Mouse (Mus musculus): ENCODE data around the gene Esr1.

DNA sequence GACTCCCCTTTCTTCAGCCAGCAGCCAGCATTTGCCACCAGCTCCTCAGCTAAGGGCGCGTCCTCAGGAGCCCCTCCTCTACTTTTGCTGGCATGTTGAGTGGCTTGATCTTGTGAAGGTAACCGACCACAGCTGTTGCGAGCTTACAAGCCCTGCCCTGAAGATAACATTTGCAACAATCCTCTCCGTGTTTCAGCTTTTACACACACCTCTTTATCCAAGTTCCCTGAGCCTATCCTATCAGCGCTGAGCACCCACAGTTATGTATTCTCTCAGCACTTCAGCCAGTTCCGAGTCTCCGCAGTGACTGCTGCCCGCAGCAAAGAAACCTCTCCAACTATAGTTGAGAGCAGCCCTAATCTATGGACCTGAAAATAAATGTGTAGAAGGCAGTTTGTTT, 16.0 kb downstream of the Esr1 start:
- TF ChIP-seq CTCF (IDR thresholded peaks at IDR 0.05; ENCODE audit: extremely low read depth, insufficient read length, insufficient replicate concordance, low read depth, low read length) (no peak), POLR2A (IDR thresholded peaks at IDR 0.05; ENCODE audit: low read depth, low read length) (no peak)

Measured in small intestine, adult 2 months (tissue).